Mouse (Mus musculus): Measurements from ENCODE around the gene Srp68.

DNA sequence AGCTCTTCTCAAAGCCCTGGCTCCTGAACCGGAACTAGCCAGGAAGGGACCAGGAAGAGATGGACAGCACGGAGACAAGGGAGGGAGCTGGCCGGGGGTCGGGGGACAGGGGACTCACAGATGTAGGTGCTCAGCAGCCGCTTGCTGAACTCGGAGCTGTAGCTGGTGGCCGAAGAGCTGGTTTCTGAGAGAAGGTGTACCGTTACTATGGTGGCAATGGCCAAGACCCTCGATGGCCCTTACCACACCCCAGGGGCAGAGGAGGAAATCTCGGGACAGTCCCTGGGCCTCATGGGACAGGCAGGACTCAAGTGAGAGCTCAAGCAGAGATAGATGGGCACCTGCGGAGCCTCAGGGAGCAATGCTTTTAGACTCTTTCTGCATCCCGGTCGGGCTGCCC, 18.4 kb upstream of the Srp68 start:
- no peak for TF ChIP-seq GATA1 (IDR thresholded peaks at IDR 0.05; ENCODE audit: low read length)
- TF ChIP-seq TAL1 (IDR thresholded peaks at IDR 0.05; ENCODE audit: low read length) = no peak

Data from erythroblast, embryonic 14.5 days (primary cell).